Mouse (Mus musculus) liver, embryonic 11.5 days (tissue): Measurements from ENCODE around the gene Mtfp1. TPM values are rescaled to one million over a fixed set of nuclear protein-coding genes. Genes with fewer than 3 reads are reported as not detected.
A peak's percentile ranks its signal among the peaks of the same experiment; 100 is the strongest.
"Not testable (repeated sequence)": the region's sequence is repeated elsewhere in the genome, so short reads cannot be mapped to it uniquely, and the experiment has no call there.

Source experiments
- ATAC-seq: fragments of 200-750 bp; cut with Nextera tagmentation; replicated peaks from 2 replicates; pipeline ENCODE4 v1.8.0; 2017; ENCODE audit warnings: moderate number of reproducible peaks, mild to moderate bottlenecking, moderate TSS enrichment, moderate library complexity; ENCODE audit not compliant: low FRiP score
- DNase-seq: peaks from one replicate; pipeline ENCODE4 v3.0.0-alpha.2; 2017; ENCODE audit warnings: low spot score
- H3K27ac ChIP-seq: fragments of 300-500 bp; sonication (generic); 2 replicates; pipeline ENCODE4 v1.5.1; 2014; ENCODE audit warnings: mild to moderate bottlenecking, low read depth, low read length, control low read depth
- H3K27me3 ChIP-seq: fragments of 300-500 bp; sonication (generic); replicated peaks from 2 replicates; pipeline ENCODE4 v1.6.1; 2014; ENCODE audit warnings: low read length, mixed read lengths; ENCODE audit not compliant: control insufficient read depth, insufficient read depth
- H3K36me3 ChIP-seq: fragments of 300-500 bp; sonication (generic); 2 replicates; pipeline ENCODE4 v1.6.1; 2014; ENCODE audit warnings: mild to moderate bottlenecking, low read length, moderate library complexity, mixed read lengths; ENCODE audit not compliant: control insufficient read depth, insufficient read depth
- H3K4me1 ChIP-seq: fragments of 300-500 bp; sonication (generic); replicated peaks from 2 replicates; pipeline ENCODE4 v1.6.1; 2014; ENCODE audit warnings: low read length, mixed read lengths; ENCODE audit not compliant: control insufficient read depth, insufficient read depth
- H3K4me2 ChIP-seq: fragments of 300-500 bp; sonication (generic); 2 replicates; pipeline ENCODE4 v1.6.1; 2014; ENCODE audit warnings: mild to moderate bottlenecking, control low read depth, moderate library complexity
- H3K4me3 ChIP-seq: fragments of 300-500 bp; sonication (generic); 2 replicates; pipeline ENCODE4 v1.5.1; 2014; ENCODE audit warnings: low read depth, low read length, control low read depth
- H3K9ac ChIP-seq: fragments of 300-500 bp; sonication (generic); 2 replicates; pipeline ENCODE4 v1.6.1; 2014; ENCODE audit warnings: low read depth, low read length, control low read depth
- H3K9me3 ChIP-seq: fragments of 300-500 bp; sonication (generic); 2 replicates; pipeline ENCODE4 v1.6.1; 2016; ENCODE audit warnings: low read length, inconsistent platforms, mixed read lengths; ENCODE audit not compliant: control insufficient read depth
- WGBS: fragments of 180-500 bp; shearing (Covaris S2); extraction: QIAGEN DNeasy Blood & Tissue Kit; methylation state at CpG from one replicate; pipeline ENCODE4 v1.1.7; 2014; 5-methylcytosine and 5-hydroxymethylcytosine counted together
- polyA plus RNA-seq: library from polyadenylated mRNA; unstranded; fragments of >200 nt; fragmentation: Nextera tagmentation; extraction: Ambion mirVana; gene quantifications from 2 replicates; pipeline ENCODE4 v1.2.1, GENCODE M21; 2014

Mtfp1 gene
- polyA plus RNA-seq, 1 experiment from 2014 or later = 51.8 TPM

- Histone ChIP-seq H3K9me3 (no peaks in the 10 kb centered on the region), H3K27ac (no peak overlapping the region), H3K4me1 (peaks cover 26% of the 10 kb centered on the region), H3K36me3 (no peaks in the 10 kb centered on the region), H3K4me2 (peak overlapping the region; percentile 91), H3K4me3 (peak overlapping the region; percentile 59), H3K27me3 (peaks cover 33% of the 10 kb centered on the region), H3K9ac (0 out of 2 replicates have a peak overlapping the region, but pooled peaks have one; percentile 56)
- DNase-seq (no peak), ATAC-seq (peak; percentile 68)
- 15% methylated on average over 3 of the region's 3 CpGs for WGBS
These were observed 22.3 kb upstream of the Mtfp1 start for GRCm38 (mm10) chr11:4117372-4118071.

GRCm38 (mm10) chr11:4116458-4117141, 21.4 kb upstream of the Mtfp1 start:
- peaks cover 26% of the 10 kb centered on the region for H3K4me1 ChIP-seq
- H3K9me3 ChIP-seq = no peaks in the 10 kb centered on the region
- DNase-seq = no peak
- 0 out of 2 replicates have a peak overlapping the region, but pooled peaks have one; percentile 12 for H3K9ac ChIP-seq
- no peak overlapping the region for H3K4me3 ChIP-seq
- H3K4me2 ChIP-seq = peak overlapping the region; percentile 91
- 43% methylated on average over 11 of the region's 11 CpGs for WGBS
- H3K27ac ChIP-seq = no peak overlapping the region
- H3K36me3 ChIP-seq = no peaks in the 10 kb centered on the region
- no peak for ATAC-seq
- peaks cover 33% of the 10 kb centered on the region for H3K27me3 ChIP-seq

GRCm38 (mm10) chr11:4115407-4115806, 20.2 kb upstream of the Mtfp1 start:
- Histone ChIP-seq H3K4me3 (no peak overlapping the region), H3K36me3 (no peaks in the 10 kb centered on the region), H3K4me2 (no peak overlapping the region), H3K27me3 (peaks cover 33% of the 10 kb centered on the region), H3K9ac (no peak overlapping the region), H3K9me3 (no peaks in the 10 kb centered on the region), H3K27ac (no peak overlapping the region), H3K4me1 (peaks cover 26% of the 10 kb centered on the region)
- no peak for ATAC-seq
- DNase-seq = no peak
- WGBS = 93% methylated on average over 4 of the region's 4 CpGs

- ATAC-seq, H3K4me2 ChIP-seq, H3K4me3 ChIP-seq, H3K36me3 ChIP-seq, H3K9me3 ChIP-seq, H3K27ac ChIP-seq, H3K9ac ChIP-seq, DNase-seq: not testable (repeated sequence)
- H3K4me1 ChIP-seq = peaks cover 26% of the 10 kb centered on the region
- H3K27me3 ChIP-seq = peaks cover 29% of the 10 kb centered on the region
- WGBS = 77% methylated on average over 6 of the region's 6 CpGs
These were observed 19.3 kb upstream of the Mtfp1 start for GRCm38 (mm10) chr11:4114541-4114940.

- peaks cover 24% of the 10 kb centered on the region for H3K27me3 ChIP-seq
- DNase-seq = no peak
- peaks cover 25% of the 10 kb centered on the region for H3K4me1 ChIP-seq
- WGBS = 50% methylated on average over 6 of the region's 6 CpGs
- H3K36me3 ChIP-seq = no peaks in the 10 kb centered on the region
- no peak overlapping the region for H3K9ac ChIP-seq
- ATAC-seq = no peak
- H3K9me3 ChIP-seq = no peaks in the 10 kb centered on the region
- H3K4me3 ChIP-seq = no peak overlapping the region
- H3K4me2 ChIP-seq = no peak overlapping the region
- H3K27ac ChIP-seq = no peak overlapping the region
These were observed 18.7 kb upstream of the Mtfp1 start for GRCm38 (mm10) chr11:4113970-4114369.

GRCm38 (mm10) chr11:4113496-4113895, 18.3 kb upstream of the Mtfp1 start:
- Histone ChIP-seq H3K4me1 (peaks cover 21% of the 10 kb centered on the region), H3K4me3 (no peak overlapping the region), H3K27me3 (peaks cover 19% of the 10 kb centered on the region), H3K9me3 (no peaks in the 10 kb centered on the region), H3K9ac (no peak overlapping the region), H3K27ac (no peak overlapping the region), H3K36me3 (no peaks in the 10 kb centered on the region), H3K4me2 (no peak overlapping the region)
- ATAC-seq = no peak
- DNase-seq = no peak
- 81% methylated on average over 4 of the region's 4 CpGs for WGBS

- DNase-seq (no peak), ATAC-seq (no peak)
- H3K27ac ChIP-seq = no peak overlapping the region
- no peaks in the 10 kb centered on the region for H3K9me3 ChIP-seq
- H3K9ac ChIP-seq = no peak overlapping the region
- H3K4me2 ChIP-seq = no peak overlapping the region
- peaks cover 13% of the 10 kb centered on the region for H3K27me3 ChIP-seq
- H3K4me3 ChIP-seq = no peak overlapping the region
- H3K4me1 ChIP-seq = peaks cover 17% of the 10 kb centered on the region
- 80% methylated on average over 6 of the region's 6 CpGs for WGBS
- H3K36me3 ChIP-seq = no peaks in the 10 kb centered on the region
These were observed 17.6 kb upstream of the Mtfp1 start for GRCm38 (mm10) chr11:4112861-4113260.

GRCm38 (mm10) chr11:4112033-4112432, 16.8 kb upstream of the Mtfp1 start:
- Histone ChIP-seq H3K9me3 (no peaks in the 10 kb centered on the region), H3K4me1 (peaks cover 9% of the 10 kb centered on the region), H3K27me3 (peaks cover 5% of the 10 kb centered on the region), H3K36me3 (no peaks in the 10 kb centered on the region), H3K9ac (no peak overlapping the region), H3K4me2 (no peak overlapping the region), H3K27ac (no peak overlapping the region), H3K4me3 (no peak overlapping the region)
- DNase-seq = no peak
- no peak for ATAC-seq
- WGBS = 81% methylated on average over 4 of the region's 4 CpGs

- no peak overlapping the region for H3K27ac ChIP-seq
- H3K9ac ChIP-seq = no peak overlapping the region
- ATAC-seq (no peak), DNase-seq (no peak)
- H3K4me3 ChIP-seq = no peak overlapping the region
- no peaks in the 10 kb centered on the region for H3K4me1 ChIP-seq
- no peaks in the 10 kb centered on the region for H3K36me3 ChIP-seq
- no peaks in the 10 kb centered on the region for H3K27me3 ChIP-seq
- WGBS = 75% methylated on average over 7 of the region's 7 CpGs
- H3K9me3 ChIP-seq = no peaks in the 10 kb centered on the region
- H3K4me2 ChIP-seq = no peak overlapping the region
These were observed 13.4 kb upstream of the Mtfp1 start for GRCm38 (mm10) chr11:4108691-4109090.
